Mouse (Mus musculus) heart, adult 18-20 months (tissue): ENCODE measurements around the gene Npw. TPM values are rescaled to one million over a fixed set of nuclear protein-coding genes. Genes with fewer than 3 reads are reported as not detected.

ENCODE experiments used
- total RNA-seq, 2 experiments: library from RNA; stranded (reverse); gene quantifications; 2 replicates each; pipeline ENCODE4 v1.2.3; 2021

The Npw gene
- total RNA-seq, 2 experiments from 2014 or later: not detected

Other genes with a start within 250 kb of the Npw start
- 10 to 100 TPM; 60.6 to 64.6 TPM for gene Rnps1, start 243.9 kb downstream of the Npw start, total RNA-seq
- gene Eci1, start 231.8 kb downstream of the Npw start, total RNA-seq: 100 to 1,000 TPM; 472 to 487 TPM
- gene Dnase1l2, start 215.4 kb downstream of the Npw start, total RNA-seq: 1 to 10 TPM in 1 of 2 experiments, under 1 TPM in 1; 0.69 to 1.5 TPM
- gene E4f1, start 188.1 kb downstream of the Npw start, total RNA-seq: 10 to 100 TPM in 1 of 2 experiments, 1 to 10 TPM in 1; 9.8 to 10.1 TPM
- gene Pgp, start 188.1 kb downstream of the Npw start, total RNA-seq: 10 to 100 TPM; 40.1 to 43.5 TPM
- gene Bricd5, start 184.6 kb downstream of the Npw start, total RNA-seq: not detected
- 10 to 100 TPM in 1 of 2 experiments, 1 to 10 TPM in 1; 8.1 to 10.3 TPM for gene Mlst8, start 179.4 kb downstream of the Npw start, total RNA-seq
- gene Caskin1, start 169.9 kb downstream of the Npw start, total RNA-seq: under 1 TPM; 0.15 to 0.20 TPM
- gene Traf7, start 130.5 kb downstream of the Npw start, total RNA-seq: 10 to 100 TPM; 35.8 to 38.5 TPM
- not detected for gene Rab26, start 124.2 kb downstream of the Npw start, total RNA-seq
- 10 to 100 TPM; 34.1 to 34.5 TPM for gene Pkd1, start 108.6 kb downstream of the Npw start, total RNA-seq
- 100 to 1,000 TPM; 104 to 108 TPM for gene Tsc2, start 25.8 kb downstream of the Npw start, total RNA-seq
- gene Nthl1, start 25.8 kb downstream of the Npw start, total RNA-seq: 1 to 10 TPM; 2.6 to 3.1 TPM
- gene Slc9a3r2, start 8.1 kb downstream of the Npw start, total RNA-seq: 100 to 1,000 TPM in 1 of 2 experiments, 10 to 100 TPM in 1; 88.2 to 103 TPM
- 10 to 100 TPM; 16.4 to 17.2 TPM for gene Zfp598, start 11.2 kb upstream of the Npw start, total RNA-seq
- gene Syngr3, start 31.5 kb upstream of the Npw start, total RNA-seq: under 1 TPM in 1 of 2 experiments, not detected in 1; 0.17 TPM
- gene Gfer, start 37.7 kb upstream of the Npw start, total RNA-seq: 10 to 100 TPM; 24.0 to 24.3 TPM
- under 1 TPM; 0.77 to 0.99 TPM for gene Noxo1, start 37.8 kb upstream of the Npw start, total RNA-seq
- 10 to 100 TPM; 18.0 to 20.1 TPM for gene Tbl3, start 49.2 kb upstream of the Npw start, total RNA-seq
- not detected for gene Rnf151, start 59.6 kb upstream of the Npw start, total RNA-seq
- 100 to 1,000 TPM; 701 to 738 TPM for gene Rps2, start 59.7 kb upstream of the Npw start, total RNA-seq
- 1,000 to 10,000 TPM in 1 of 2 experiments, 100 to 1,000 TPM in 1; 976 to 1,178 TPM for gene Ndufb10, start 66.0 kb upstream of the Npw start, total RNA-seq
- gene Rpl3l, start 69.4 kb upstream of the Npw start, total RNA-seq: 100 to 1,000 TPM; 390 to 433 TPM
- 100 to 1,000 TPM; 181 to 183 TPM for gene Msrb1, start 78.2 kb upstream of the Npw start, total RNA-seq
- gene Hs3st6, start 94.5 kb upstream of the Npw start, total RNA-seq: under 1 TPM in 1 of 2 experiments, not detected in 1; 0.33 TPM
- under 1 TPM in 1 of 2 experiments, not detected in 1; 0.15 TPM for gene Meiob, start 145.8 kb upstream of the Npw start, total RNA-seq
- 10 to 100 TPM; 86.0 to 91.0 TPM for gene Hagh, start 181.7 kb upstream of the Npw start, total RNA-seq
- 10 to 100 TPM; 92.1 to 96.6 TPM for gene Fahd1, start 191.9 kb upstream of the Npw start, total RNA-seq
- 10 to 100 TPM; 12.0 to 12.4 TPM for gene Igfals, start 207.5 kb upstream of the Npw start, total RNA-seq
- 10 to 100 TPM; 20.0 to 21.3 TPM for gene Nubp2, start 227.9 kb upstream of the Npw start, total RNA-seq
- 10 to 100 TPM; 28.1 to 34.0 TPM for gene Spsb3, start 228.2 kb upstream of the Npw start, total RNA-seq
- 10 to 100 TPM; 18.4 to 22.3 TPM for gene Eme2, start 236.6 kb upstream of the Npw start, total RNA-seq
- gene Mrps34, start 236.7 kb upstream of the Npw start, total RNA-seq: 100 to 1,000 TPM in 1 of 2 experiments, 10 to 100 TPM in 1; 99.9 to 125 TPM
- gene Nme3, start 238.0 kb upstream of the Npw start, total RNA-seq: 10 to 100 TPM; 33.8 to 36.0 TPM